Mouse (Mus musculus): Measurements from ENCODE around the gene Hoxc13.

DNA sequence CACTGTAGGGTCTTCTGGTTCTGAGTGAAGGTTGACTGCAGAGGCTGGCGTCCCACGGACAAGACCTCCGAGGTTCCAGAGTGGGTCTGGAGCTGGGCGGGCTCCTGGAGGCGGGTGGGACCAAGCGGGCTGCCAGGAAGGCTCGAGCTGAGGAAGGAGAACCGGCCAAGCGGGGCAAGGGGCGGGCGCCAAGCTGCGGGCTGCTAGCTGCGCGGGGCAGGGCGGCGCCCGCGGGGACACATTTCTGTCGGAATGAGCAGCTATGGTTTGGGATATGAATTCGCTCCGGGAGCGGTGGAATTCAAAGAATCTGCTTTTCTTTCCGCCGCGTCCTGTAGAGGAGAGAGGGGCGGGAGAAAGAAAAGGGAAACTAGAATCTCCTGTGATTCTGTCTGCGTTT, 14.0 kb downstream of the Hoxc13 start:
- no peak for TF ChIP-seq CTCF (IDR thresholded peaks at IDR 0.05; ENCODE audit: extremely low read depth, insufficient read depth, insufficient read length, insufficient replicate concordance)
- TF ChIP-seq POLR2A (IDR thresholded peaks at IDR 0.05; ENCODE audit: low read depth, low read length) = no peak

All from spleen, adult 2 months (tissue).